In the genomic region with DNA sequence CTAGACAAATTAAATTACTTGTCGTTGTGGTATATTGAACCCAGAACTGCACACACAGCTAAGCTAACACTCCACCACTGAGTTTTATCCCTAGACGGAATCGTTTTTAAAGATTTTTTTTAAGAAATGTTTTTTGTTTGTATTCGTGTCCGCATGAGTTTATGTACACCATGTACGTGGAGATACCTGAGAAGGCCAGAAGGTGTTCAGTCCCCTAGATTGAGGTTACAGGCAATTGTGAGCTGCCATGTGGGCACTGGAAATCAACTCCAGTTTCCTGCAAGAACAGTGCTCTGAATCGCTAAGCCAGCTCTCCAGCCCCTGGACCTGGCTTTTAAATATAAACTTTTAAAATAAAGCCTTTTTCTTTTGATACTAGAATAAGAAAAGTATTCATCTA, we compare ENCODE assay signal across 8 mouse cellular contexts. TPM values are rescaled to one million over a fixed set of nuclear protein-coding genes. Genes with fewer than 3 reads are reported as not detected.
DNase-seq lines count a peak whose midpoint lies in the region; ATAC-seq lines count a peak whose summit lies in the region.

No protein-coding gene starts in this region.

- H3K9me3 ChIP-seq in liver, embryonic 11.5 days (ENCODE audit: control insufficient read depth, low read length) = no peaks in the 10 kb centered on the region
- no peaks in the 10 kb centered on the region for H3K9me3 ChIP-seq in forebrain, embryonic 12.5 days
- no peaks in the 10 kb centered on the region for H3K9me3 ChIP-seq in intestine, embryonic 16.5 days (ENCODE audit: control insufficient read depth, low read length)
- H3K9me3 ChIP-seq in neural tube, embryonic 13.5 days = no peaks in the 10 kb centered on the region

- peak overlapping the region; percentile 88 for H3K4me2 ChIP-seq in liver, embryonic 11.5 days
- peak overlapping the region; percentile 64; the same call in 1 of the 2 replicates for H3K4me2 ChIP-seq in forebrain, embryonic 12.5 days
- H3K4me2 ChIP-seq in intestine, embryonic 16.5 days (ENCODE audit: low read depth, low read length) = peak overlapping the region; percentile 60
- peak overlapping the region; percentile 65 for H3K4me2 ChIP-seq in neural tube, embryonic 13.5 days

- H3K36me3 ChIP-seq in liver, embryonic 11.5 days (ENCODE audit: control insufficient read depth, insufficient read depth, low read length) = no peaks in the 10 kb centered on the region
- H3K36me3 ChIP-seq in forebrain, embryonic 12.5 days (replicated peaks) = no peaks in the 10 kb centered on the region
- H3K36me3 ChIP-seq in intestine, embryonic 16.5 days (ENCODE audit: control insufficient read depth, insufficient read depth, low read length) = no peaks in the 10 kb centered on the region
- H3K36me3 ChIP-seq in neural tube, embryonic 13.5 days = no peaks in the 10 kb centered on the region

- ATAC-seq in liver, embryonic 11.5 days (replicated peaks; ENCODE audit: low FRiP score) = no peak
- no peak for ATAC-seq in forebrain, embryonic 12.5 days (ENCODE audit: low FRiP score)
- no peak for ATAC-seq in intestine, embryonic 16.5 days
- ATAC-seq in neural tube, embryonic 13.5 days (ENCODE audit: low read depth) = no peak

- H3K27ac ChIP-seq in liver, embryonic 11.5 days (ENCODE audit: low read depth, low read length) = no peak overlapping the region; the same call in 1 of the 2 replicates
- no peak overlapping the region for H3K27ac ChIP-seq in forebrain, embryonic 12.5 days
- H3K27ac ChIP-seq in intestine, embryonic 16.5 days (ENCODE audit: low read length) = no peak overlapping the region
- no peak overlapping the region for H3K27ac ChIP-seq in neural tube, embryonic 13.5 days (replicated peaks)

- 67% methylated on average over 7 of the region's 7 CpGs for WGBS in liver, embryonic 11.5 days
- 68% methylated on average over 7 of the region's 7 CpGs for WGBS in forebrain, embryonic 12.5 days
- 72% methylated on average over 7 of the region's 7 CpGs for WGBS in intestine, embryonic 16.5 days
- 65% methylated on average over 7 of the region's 7 CpGs for WGBS in neural tube, embryonic 13.5 days

- no peak overlapping the region; the same call in 1 of the 2 replicates for H3K9ac ChIP-seq in liver, embryonic 11.5 days (ENCODE audit: low read depth, low read length)
- H3K9ac ChIP-seq in forebrain, embryonic 12.5 days = no peak overlapping the region
- no peak overlapping the region for H3K9ac ChIP-seq in intestine, embryonic 16.5 days (ENCODE audit: low read depth, low read length)
- peak overlapping the region; percentile 89; the same call in 1 of the 2 replicates for H3K9ac ChIP-seq in neural tube, embryonic 13.5 days

- peaks cover 8% of the 10 kb centered on the region; the same call in 1 of the 2 replicates for H3K4me1 ChIP-seq in liver, embryonic 11.5 days (replicated peaks; ENCODE audit: control insufficient read depth, insufficient read depth, low read length)
- peaks cover 18% of the 10 kb centered on the region for H3K4me1 ChIP-seq in forebrain, embryonic 12.5 days
- peaks cover 9% of the 10 kb centered on the region for H3K4me1 ChIP-seq in intestine, embryonic 16.5 days (ENCODE audit: control insufficient read depth, insufficient read depth, low read length)
- peaks cover 22% of the 10 kb centered on the region for H3K4me1 ChIP-seq in neural tube, embryonic 13.5 days (replicated peaks)

- no peak for DNase-seq in liver, embryonic 11.5 days (ENCODE audit: low spot score)
- no peak for DNase-seq in liver
- no peak for DNase-seq in embryo, embryonic 11 days
- no peak for DNase-seq in embryo, embryonic 10 days (ENCODE audit: low spot score)
- no peak for DNase-seq in yolk sac, embryonic 10.5 days (ENCODE audit: low spot score)

- H3K4me3 ChIP-seq in liver, embryonic 11.5 days (ENCODE audit: low read depth, low read length) = peak overlapping the region; percentile 97
- H3K4me3 ChIP-seq in forebrain, embryonic 12.5 days (replicated peaks) = peak overlapping the region; percentile 94
- no peak overlapping the region; the same call in 1 of the 2 replicates for H3K4me3 ChIP-seq in intestine, embryonic 16.5 days (ENCODE audit: low read length)
- peak overlapping the region; percentile 98 for H3K4me3 ChIP-seq in neural tube, embryonic 13.5 days

- no peaks in the 10 kb centered on the region for H3K27me3 ChIP-seq in liver, embryonic 11.5 days (replicated peaks; ENCODE audit: control insufficient read depth, insufficient read depth, low read length)
- 0 out of 2 replicates have a peak, but pooled peaks cover 2% of the 10 kb centered on the region for H3K27me3 ChIP-seq in forebrain, embryonic 12.5 days
- H3K27me3 ChIP-seq in intestine, embryonic 16.5 days (replicated peaks; ENCODE audit: control insufficient read depth, insufficient read depth, low read length) = no peaks in the 10 kb centered on the region
- 0 out of 2 replicates have a peak, but pooled peaks cover 4% of the 10 kb centered on the region for H3K27me3 ChIP-seq in neural tube, embryonic 13.5 days

RNA-seq across cellular contexts. Expression of a gene that starts 2.1 kb away (rescaled TPM):
- 12.4 and 14.0 TPM in 2 replicates for polyA plus RNA-seq in liver, embryonic 11.5 days (2014; fragmentation: Nextera tagmentation; extraction: Ambion mirVana)
- polyA plus RNA-seq in forebrain, embryonic 12.5 days (2016; fragmentation: Nextera tagmentation; extraction: Ambion mirVana) = 29.6 and 31.2 TPM in 2 replicates
- polyA plus RNA-seq in intestine, embryonic 16.5 days (2015; fragmentation: Nextera tagmentation; extraction: Ambion mirVana) = 8.1 and 9.0 TPM in 2 replicates
- polyA plus RNA-seq in neural tube, embryonic 13.5 days (2015; fragmentation: Nextera tagmentation; extraction: Ambion mirVana) = 16.8 and 19.7 TPM in 2 replicates

RNA-seq across cellular contexts. Expression of a gene that starts 15.2 kb away (rescaled TPM):
- not detected in 2 replicates for polyA plus RNA-seq in liver, embryonic 11.5 days (2014; fragmentation: Nextera tagmentation; extraction: Ambion mirVana)
- 0.15 TPM in 1 of 2 replicates, not detected in the other for polyA plus RNA-seq in forebrain, embryonic 12.5 days (2016; fragmentation: Nextera tagmentation; extraction: Ambion mirVana)
- polyA plus RNA-seq in intestine, embryonic 16.5 days (2015; fragmentation: Nextera tagmentation; extraction: Ambion mirVana) = not detected in 2 replicates
- 0.20 and 0.29 TPM in 2 replicates for polyA plus RNA-seq in neural tube, embryonic 13.5 days (2015; fragmentation: Nextera tagmentation; extraction: Ambion mirVana)
